Mouse (Mus musculus): ENCODE measurements at regions not wholly inside any gene's neighbourhood (a gene's known extent, or its start where the extent isn't known, plus 50 kb on each side); places are given as distances from the start of the nearest gene placed in this dataset.

DNA sequence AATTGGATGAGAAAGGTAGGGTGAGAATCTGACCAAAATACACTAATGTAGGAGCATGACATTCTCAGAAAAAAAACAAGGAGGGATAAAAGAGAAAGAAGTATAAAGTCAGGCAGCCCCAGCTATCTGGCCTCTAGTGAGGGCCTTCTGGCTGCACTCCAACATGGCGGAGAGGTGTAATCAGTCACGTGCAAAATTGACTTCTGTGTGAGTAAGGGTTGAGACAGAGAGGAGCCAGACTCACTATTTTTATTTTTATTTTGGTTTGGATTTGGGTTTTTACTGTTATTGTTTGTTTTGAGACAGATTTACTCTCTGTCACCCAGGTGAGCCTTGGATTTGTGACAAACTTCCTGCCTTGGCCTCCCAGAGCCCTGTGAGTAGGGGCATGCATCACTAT, 174.0 kb upstream of the Tars start:
- in situ Hi-C loops (cut with MboI, MseI), result no loop called here

DNA sequence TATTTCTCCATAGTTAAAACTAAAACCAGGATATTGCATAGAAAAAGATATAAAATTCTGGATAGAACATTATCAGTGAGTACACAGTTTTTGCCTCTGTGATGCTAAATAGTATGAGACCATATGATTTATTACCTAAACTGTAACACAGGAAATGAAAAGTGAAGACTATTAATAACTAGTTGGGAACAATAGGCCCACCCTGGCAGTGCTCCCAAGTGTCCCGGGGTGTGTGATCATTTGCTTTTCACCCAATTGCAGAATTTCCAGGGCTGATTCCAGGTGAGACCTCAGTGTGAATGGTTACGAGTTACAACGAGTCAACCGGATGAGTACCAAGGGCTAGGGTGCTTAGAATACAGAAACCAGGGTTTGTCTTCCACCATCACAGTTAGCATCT, 172.6 kb upstream of the Tars start:
- in situ Hi-C loops (cut with MboI, MseI), result no loop called here

DNA sequence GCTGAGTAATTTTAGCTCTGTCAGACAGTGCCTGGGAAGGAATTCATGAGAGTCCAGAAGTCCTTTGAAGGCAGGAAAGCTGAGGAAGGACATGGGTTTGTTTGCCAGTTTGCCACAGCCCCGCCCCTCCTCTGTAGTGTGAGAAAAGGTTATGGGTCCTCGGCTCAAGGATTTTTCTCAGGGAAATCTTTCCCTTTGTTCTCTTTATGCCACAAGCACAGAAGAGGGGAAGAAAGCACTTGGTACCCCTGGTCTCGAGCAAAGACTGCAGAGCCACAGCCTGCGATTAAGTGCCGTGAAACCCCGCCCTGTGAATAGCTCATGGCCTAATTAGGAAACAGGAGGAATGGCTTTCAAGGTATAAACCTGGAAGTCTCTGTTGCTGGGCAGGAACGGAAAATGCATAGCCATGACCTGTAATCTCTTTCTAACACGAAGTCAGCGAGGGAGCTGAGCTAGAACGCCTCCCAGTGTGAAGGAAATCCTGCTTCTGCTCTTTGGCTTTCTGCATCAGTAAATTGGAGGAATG, 166.1 kb upstream of the Tars start:
- in situ Hi-C loops (cut with MboI, MseI), result no loop called here

GRCm38 (mm10) chr15:11552568-11552967, 153.1 kb upstream of the Tars start:
- in situ Hi-C loops (cut with MboI, MseI), result no loop called here

- in situ Hi-C loops (cut with MboI, MseI), result no loop called here
Observed at GRCm38 (mm10) chr15:11552110-11552509, 152.6 kb upstream of the Tars start.

- in situ Hi-C loops (cut with MboI, MseI), result no loop called here
Observed at GRCm38 (mm10) chr15:11539485-11539884, 140.0 kb upstream of the Tars start.

GRCm38 (mm10) chr15:11536076-11536620, 136.7 kb upstream of the Tars start:
- in situ Hi-C loops (cut with MboI, MseI), result no loop called here

DNA sequence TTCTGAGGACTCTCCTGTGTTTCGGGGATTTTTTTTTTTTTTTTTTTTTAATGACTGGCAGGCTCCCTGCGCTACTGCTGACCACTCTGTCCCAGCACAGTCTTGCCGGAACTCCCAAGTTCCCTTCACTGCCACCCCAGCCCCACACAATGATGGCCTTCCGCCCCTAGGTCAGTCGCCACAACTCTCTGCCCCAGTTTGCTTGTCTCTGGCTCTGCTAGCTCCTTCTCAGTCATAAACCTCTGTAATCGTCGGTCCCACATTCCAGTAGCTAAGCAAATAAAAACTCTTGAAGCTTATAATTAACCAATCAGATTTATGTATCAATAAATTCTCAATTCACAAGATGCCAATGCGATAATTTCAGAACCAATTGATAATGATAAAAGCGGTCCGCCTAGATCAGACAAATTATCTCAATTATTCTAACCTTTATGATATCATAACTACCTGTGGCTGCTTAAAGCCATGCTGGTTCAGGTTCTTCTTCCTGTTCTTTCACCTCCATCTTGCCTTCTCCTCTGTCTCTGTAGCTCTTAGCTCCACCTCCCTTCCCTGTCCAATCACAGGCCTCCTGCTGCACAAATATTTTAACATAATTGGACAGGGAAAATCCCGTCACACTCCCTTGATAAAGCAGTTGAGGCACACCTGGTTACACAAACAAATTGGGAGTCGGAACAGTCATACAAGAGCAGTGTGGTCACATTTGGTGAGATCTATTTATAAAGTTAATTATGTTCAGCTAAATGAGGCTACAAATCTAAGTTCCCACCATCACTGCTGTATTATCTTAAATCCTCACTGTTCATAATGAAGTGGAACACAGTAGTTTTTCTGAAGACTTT, 135.2 kb upstream of the Tars start:
- in situ Hi-C loops (cut with MboI, MseI), result no loop called here

DNA sequence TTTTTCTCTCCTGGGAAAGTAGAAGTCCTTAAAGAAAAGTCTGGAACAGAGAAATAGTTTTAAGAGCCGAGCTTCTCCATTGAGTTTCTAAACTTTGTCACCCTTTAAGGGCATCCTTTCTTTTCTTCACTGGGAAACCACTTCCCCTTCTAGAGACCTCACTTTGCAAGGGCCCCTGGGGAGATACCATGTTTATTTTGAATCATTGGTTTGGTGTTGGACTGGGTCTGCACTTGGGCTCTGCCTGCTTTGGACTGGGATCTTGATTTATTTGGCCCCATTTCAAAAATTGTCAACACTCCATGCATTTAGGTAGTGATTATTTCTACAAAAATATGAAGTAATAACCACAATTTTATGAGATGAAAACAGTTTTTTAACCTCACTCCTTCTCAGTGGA, 134.2 kb upstream of the Tars start:
- in situ Hi-C loops (cut with MboI, MseI), result no loop called here

DNA sequence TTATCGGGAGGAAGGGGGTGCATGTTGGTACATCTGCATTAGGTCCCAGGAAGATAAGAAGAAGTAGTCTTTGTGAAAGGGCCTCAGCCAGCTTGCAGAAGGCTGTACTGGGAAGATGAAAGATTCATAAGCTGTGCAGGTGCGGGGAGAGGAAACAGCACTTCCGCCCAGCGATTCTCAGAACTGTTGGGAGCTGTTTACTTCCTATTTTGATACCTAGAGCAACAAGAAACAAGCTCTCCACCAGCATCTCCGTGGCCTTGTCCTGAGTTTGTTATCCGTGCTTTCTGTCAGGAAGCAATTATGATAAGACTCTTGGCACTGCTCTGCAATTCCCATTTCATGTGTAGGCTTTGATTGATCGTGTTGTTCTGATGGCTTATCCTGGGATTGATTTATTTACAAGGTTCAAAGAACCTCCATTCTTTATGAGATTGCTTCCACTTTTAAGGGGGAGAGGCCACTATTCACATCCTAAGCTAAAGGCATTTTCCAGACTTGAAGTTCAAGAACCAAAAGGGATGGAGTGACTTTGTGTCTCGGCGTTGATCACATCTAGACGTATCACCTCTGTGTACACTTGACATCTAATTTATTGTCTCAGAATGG, 133.6 kb upstream of the Tars start:
- in situ Hi-C loops (cut with MboI, MseI), result no loop called here

DNA sequence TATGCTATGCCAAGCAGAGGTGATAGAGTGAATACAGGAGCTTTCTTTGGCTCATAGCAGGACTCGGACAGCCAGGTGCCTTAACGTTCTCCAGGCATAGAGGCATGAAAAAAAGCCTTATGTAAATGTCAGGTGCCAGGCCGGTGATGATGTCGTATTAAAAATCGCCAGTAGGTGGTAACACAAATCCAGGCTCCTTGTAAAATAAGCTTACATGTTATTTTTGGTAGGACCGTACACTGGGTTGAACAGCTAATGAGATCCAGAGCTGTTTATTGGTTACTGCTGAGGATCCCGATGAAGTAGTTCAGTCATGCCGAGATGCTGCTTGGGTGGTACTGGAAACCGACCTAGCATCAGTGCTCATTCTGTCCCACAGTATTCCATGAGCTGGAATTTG, 133.1 kb upstream of the Tars start:
- in situ Hi-C loops (cut with MboI, MseI), result no loop called here

GRCm38 (mm10) chr15:11529819-11530810, 130.7 kb upstream of the Tars start:
- in situ Hi-C loops (cut with MboI, MseI), result no loop called here

DNA sequence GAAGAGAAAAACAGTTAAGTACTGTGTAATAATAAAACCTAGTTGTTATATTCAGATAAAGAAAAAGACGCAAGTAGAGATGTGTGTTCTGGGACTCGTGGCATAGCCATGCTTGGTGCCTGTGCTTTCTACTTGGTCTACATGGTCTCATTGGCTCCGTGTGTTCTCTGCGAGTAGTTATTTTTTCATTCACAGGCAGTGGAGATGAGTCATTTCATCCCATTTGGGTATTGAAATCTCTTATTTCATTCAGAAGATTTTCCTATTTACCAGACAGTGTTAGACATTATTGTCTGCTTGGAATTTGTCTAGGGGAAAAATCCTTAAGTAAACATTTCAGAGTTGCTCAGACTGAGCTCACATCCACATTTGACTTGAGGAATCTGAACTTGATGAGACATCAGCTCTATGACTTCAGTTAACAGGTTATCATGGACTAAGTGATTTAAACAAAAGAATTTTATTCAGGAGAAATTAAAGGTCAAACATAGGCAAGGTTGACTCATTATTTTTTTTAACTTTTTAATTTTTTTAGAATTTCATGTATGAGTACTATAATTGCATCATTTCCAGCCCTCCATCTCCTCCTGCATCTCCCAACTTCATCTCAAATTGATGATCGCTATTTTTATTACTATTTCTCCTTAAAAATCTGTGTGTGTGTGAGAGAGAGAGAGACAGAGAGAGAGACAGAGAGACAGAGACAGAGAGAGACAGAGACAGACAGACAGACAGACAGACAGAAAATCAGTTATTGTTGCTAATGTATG, 125.1 kb upstream of the Tars start:
- in situ Hi-C loops (cut with MboI, MseI), result no loop called here

DNA sequence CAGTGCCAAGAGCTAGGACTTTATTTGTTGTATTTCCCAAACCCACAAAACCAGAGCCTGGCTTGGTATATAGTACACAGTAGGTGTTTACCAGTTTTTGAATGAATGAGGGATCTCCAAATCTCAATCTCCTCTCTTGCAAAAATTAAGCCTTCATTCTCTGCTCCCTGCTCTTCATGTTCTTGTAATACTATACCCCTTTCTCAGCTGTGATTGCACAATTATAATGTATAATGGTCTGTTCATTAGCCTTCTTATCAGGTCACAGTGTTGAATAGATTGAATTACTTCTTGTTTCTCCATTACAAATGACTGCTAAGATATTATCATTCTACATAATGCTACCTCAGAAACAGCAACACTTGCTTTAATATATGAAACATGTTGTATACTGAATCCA, 119.1 kb upstream of the Tars start:
- in situ Hi-C loops (cut with MboI, MseI), result no loop called here

DNA sequence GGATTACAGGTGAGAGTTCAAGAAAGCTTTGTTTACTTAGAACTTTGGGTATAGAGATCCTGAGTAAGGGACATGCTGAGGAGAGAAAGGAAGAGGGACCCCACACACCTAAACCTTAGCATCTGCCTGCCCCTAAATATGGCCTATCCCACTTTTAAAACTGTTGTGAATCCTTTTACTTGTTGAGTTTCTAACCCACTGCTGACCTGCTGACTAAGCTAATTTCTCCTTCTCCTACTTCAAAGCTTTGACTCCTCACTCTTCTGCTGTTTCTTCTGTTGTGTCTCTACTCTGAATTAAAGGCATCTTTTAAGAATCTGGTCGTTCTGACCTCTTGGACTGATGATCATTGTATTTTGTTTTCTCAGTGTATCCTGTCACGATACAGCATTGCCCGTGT, 118.4 kb upstream of the Tars start:
- in situ Hi-C loops (cut with MboI, MseI), result no loop called here

DNA sequence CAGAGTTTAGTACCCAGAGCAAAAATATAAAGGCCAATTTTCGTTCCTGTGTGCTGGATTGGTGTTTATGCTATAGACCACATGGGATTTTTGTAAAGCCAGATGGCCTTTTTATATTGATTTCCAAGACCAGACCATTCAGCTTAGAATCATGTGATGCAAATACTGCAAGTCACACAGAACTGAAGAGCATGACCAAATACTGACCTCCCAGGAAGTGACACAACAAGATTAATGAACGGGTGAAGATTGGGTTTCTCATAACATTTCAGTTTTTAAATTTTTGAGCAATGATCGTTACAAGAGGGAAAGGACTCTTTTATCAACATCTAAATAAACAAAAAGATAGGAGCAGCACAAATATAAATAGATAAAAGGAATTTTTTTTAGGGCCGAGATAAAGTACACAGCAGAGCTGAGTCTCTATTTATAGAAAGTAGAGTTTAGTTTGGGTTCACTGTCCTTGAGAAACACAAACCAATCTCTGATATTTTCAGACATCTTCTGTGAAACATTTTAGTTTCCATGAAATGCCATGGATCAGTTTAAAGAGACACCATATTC, 105.7 kb upstream of the Tars start:
- in situ Hi-C loops (cut with MboI, MseI), result no loop called here

GRCm38 (mm10) chr15:11496436-11496835, 97.0 kb upstream of the Tars start:
- in situ Hi-C loops (cut with MboI, MseI), result loop anchor here (10.0 kb wide), 1 partner anchor 1852 kb away; no protein-coding TSS in a partner anchor

DNA sequence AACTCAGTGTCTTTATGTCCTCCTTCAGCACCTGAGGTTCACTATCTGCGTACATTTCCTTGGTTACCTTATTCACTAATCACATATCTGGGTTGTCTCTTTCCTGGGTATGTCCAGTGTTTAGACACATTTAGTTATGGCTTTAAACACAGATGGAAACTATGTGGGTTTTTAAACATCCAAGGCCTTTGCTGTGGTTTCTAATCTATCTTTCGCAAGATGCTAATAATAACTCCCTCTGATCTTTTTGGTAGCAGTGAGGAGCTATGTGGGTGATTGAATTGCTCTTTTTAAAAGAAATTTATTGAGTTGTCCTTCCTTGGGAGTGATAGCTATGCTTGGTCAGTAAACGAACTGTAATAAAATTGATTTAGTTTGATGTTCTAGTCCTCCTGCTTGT, 89.7 kb upstream of the Tars start:
- in situ Hi-C loops (cut with MboI, MseI), result no loop called here

DNA sequence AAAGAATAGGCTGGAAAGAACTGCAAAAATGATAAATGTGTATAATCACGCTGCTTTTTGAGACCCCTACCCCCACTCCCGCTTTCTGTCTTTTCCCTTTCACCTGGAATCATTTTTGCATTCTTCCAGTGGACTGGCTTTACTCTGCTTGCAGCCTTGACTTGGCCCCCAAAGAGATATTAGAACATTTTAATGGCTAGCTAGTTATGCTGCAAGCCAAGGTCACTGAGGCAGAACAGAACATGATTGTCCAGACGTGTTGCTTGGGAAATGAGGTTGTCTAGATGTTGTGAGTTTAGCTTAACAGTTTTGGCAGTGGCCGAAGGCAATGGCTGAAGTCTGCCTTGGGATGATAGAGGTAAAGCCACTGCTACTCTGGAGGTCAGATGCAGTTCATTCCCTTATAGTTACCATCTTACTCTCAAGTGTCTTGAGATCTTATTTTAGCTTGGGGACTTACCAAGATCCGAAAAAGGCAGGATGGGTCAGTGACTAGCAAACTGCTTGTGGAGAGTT, 87.9 kb upstream of the Tars start:
- in situ Hi-C loops (cut with MboI, MseI), result no loop called here

- in situ Hi-C loops (cut with MboI, MseI), result no loop called here
Observed at GRCm38 (mm10) chr15:11483916-11484315, 84.5 kb upstream of the Tars start.

Measured in regulatory T cell (primary cell).